Mouse (Mus musculus) lung, postnatal 4 days (tissue): ENCODE measurements around the gene Prickle4.
A peak's percentile ranks its signal among the peaks of the same experiment; 100 is the strongest.

Experiments used
- DNase-seq, 2 experiments: peaks; one replicate each; pipeline ENCODE4 v3.0.0; 2021

Prickle4 gene

DNA sequence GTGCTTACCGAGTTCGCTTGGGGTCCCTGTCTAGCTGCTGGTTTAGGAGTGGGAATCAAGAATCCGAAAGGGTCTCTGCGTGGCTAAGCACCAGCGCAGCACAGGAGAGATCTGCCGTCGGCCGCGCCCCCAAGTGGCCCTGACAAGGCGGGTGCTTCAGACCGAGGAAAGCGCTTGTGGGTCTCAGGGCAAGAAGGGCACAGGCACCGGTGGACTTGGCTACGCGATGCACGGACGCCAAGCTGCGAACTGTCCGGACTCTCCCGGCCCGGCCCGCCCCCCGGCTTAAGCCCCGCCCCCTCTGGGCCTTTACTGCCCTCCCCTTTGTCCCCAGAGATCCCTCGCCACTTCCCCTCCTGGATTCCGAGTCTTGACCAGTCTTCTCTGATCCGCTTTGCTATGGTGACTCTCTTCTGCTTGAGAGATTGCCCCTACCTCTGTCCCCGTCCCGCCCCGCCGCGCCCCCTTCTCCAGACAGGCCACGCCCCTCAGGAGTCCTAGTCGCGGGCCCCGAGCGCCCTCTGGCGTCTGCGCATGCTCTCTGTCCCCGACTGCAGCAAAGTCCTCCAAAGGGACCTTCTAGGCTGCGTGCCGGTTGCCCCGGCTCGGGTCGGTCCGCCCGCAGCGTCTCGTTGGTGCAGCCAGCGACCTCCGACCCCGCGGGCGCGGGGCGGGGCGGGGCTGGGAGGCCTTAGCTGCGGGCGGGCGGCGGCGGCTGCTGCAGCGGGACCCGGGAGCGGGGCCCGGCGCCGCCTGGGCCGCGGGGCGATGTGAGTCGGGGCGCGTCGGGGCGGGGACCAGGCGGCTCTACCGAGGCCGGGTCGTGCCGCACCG lies at the start of gene Prickle4:
Prickle4 (minus strand) TSS at position 234 of the 834 bp plus-strand sequence.
- DNase-seq, result peak; percentile 98

DNA sequence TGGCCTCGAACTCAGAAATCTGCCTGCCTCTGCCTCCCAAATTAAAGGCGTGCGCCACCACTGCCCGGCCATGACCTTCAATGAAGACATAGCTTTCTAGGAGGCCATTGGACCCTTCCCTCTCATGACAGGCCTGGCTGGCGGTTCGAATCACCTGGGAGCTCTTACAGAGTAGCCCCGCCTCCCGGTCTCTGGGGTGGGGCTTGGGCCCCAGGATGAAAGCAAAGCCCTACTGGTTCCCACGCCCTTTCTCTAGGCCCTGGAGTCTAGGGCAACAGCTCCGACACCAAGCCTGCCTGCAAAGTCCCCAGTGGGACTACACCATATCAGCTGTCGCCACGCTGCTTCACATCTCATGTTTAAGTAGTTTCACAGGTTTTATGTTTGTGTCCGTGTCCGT lies 49.5 kb upstream of the Prickle4 start:
- no peak for DNase-seq

DNA sequence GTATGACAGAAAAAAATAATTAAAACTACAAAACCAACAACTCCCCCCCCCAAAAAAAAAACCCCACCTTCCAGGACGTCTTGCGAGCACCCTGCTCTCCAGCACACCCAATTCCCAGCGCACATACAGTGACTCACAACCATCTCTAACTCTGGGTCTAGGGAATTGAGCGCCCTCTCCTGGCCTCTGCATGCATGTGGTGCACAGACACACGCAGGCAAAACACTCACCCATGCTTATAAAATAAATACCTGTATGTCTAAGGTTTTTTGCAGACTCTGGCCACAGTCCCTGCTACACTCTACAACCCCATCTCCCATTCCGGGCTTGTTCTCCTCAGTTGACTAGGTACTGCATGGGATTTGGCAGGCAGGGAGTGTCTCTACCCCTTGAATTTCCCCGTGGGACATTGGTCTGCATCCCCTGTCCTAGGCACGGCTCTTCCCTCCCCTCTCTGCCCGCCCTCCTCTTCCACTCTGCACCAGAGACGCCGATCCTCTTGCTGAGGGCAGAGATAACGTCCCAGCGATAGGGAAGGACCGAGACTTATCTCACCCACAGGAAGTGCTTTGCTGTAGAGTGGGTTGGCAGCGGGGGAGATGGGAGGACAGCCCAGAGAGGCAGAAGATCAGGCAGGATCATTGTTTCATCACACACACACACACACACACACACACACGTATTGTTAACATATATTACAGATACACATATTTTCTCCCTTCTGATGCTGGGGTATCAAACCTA lies 48.6 kb upstream of the Prickle4 start:
- no peak for DNase-seq

DNA sequence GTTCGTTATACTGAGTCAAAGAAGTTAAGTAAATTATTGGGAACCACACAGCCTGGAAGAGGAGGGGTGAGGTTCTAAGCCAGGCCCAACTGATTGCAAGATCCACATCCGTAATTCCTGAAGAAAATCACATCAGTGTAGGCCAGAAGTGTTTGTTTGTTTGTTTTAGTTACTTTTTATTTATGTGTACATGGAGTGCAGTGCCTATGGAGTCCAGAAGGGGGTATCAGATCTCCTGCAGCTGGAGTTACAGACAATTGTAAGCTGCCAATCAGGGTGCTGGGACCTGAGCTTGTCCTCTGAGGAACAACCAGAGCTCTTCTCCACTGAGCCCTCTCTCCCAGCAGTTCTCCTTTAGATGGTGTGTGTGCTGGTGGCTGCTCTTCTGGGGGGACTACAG lies 45.6 kb upstream of the Prickle4 start:
- DNase-seq, result no peak

DNA sequence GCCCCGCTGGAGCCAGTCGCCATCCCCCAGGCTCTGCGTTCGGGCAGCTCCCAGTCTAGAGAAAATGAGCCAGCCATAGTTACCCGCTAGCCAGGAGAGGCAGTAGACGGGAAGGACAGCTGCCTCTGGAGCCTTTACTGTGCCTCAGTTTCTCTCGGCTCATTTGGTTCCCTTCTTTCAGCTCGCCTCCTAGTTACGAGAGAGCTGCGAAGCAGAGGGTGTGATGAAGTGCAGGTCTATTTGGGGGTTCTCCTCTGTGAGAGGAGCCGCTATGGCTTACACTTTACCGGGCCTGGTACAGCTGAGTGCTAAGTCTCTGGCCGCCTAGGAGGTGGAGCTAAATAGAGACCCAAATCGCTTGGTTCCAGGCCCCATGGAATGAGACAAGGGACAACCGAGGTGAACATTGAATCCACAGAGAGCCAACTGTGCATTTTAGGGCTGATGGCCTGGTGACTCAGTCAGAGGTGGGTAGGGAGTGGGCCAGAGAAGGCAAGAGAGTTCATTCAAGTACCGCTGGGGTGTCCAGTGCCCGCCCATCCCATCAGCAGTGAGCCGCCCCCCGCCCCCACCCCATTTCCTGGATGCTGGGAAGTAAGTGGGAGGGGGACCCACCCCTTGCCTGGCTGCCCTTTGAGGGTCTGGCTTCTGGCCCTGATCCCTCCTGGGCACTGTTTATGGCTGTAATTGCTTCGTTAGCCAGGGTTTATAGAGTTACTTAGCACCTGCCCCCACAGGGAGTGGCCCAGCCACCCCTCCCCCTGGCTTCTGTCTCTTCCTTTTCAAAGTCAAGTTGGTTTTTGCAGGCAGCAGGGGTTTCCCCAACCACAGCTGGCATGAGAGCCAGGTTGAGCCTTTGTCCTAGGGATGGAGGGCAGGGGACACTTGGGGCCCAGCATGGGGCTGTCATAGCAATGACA lies 44.6 kb upstream of the Prickle4 start:
- DNase-seq, result peak; percentile 36 to 44

- DNase-seq, result peak; percentile 70 to 78
Observed at GRCm38 (mm10) chr17:47738066-47738878, 43.7 kb upstream of the Prickle4 start.

DNA sequence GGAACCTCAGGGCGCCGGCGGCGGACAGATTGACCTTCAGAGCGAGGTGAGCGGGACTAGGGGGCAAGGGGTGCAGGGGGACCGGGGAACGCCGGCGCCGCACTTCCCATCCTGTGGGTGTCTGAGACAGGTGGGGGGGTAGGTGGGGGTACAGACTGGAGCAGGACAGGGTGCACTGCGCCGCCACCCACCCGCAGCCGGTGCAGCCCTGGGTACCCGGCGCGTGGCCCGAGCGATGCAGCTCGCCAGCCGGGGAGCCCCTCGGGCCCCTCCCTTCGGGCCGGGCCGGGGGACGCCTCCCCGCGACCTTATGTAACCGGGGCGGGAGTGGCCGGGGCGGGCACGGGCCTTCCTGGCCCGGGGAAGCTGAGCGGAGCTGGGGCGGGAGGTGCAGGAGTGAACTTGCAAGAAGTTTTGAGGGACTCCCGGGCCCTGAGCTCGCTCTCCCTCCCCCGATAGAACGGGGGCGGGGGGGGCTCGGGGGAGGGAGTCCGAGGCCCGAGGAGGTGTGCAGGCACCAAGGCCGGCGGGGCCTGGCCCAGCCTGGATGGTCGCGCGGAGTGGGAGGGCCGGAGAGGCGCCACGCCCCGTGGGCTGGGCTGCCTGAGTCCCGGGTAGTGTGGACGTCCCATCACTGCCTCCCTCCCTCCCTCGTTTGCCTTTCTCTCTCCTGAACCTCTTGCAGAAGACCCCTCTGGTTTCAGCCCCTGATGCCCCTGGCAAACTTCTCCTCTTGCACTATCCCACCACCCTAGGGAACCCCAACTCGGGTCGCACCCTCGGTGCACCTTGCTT lies 42.9 kb upstream of the Prickle4 start:
- DNase-seq, result peak; percentile 92 to 95

DNA sequence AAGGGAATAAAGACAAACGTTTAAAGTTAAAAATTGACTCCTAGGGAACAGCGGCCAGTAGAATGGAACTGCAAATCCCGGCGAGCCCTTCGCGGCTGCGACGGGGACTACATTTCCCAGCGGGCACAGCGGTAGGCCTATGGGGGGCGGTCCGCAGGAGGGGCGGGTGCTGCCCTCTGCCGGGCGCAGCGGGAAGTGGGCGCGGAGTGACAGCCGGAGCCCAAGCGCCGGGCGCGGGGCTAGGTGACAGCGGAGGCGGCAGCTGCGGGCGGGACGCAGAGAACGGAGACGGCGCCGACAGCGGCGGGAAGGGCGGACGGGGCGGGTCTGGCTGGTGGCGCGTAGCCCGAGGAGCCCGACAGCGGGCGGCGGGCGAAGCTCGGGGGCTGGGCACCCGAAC lies 42.3 kb upstream of the Prickle4 start, which contains the start of gene Tfeb:
Tfeb (plus strand) TSS at position 175 of the 400 bp plus-strand sequence.
- peak; percentile 97 to 98 for DNase-seq

DNA sequence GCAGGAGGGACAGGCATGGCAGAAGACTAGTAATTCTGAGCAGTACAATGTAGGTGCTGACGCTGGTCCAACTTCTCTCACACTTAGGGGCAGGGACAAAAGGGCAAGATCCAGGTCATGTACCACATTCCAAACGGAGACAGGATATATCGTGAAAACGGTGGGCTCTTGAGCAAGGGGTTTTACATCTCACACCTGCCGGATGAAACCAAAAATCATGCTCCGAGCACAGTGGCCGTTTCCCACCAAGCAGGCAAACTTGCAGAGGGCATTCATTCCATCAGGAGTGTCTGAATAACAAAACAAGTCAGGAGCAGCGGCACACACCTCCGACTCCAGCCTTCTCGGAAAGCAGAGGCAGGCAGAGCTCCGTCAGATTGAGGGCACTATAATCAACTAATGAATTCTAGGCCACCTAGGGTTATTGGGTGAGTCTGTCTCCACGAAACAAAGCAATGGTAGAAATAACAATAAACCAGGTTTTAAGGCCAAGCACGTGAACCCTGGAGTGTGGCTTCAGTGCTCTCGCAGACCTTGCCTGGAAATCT lies 41.1 kb upstream of the Prickle4 start:
- no peak for DNase-seq

DNA sequence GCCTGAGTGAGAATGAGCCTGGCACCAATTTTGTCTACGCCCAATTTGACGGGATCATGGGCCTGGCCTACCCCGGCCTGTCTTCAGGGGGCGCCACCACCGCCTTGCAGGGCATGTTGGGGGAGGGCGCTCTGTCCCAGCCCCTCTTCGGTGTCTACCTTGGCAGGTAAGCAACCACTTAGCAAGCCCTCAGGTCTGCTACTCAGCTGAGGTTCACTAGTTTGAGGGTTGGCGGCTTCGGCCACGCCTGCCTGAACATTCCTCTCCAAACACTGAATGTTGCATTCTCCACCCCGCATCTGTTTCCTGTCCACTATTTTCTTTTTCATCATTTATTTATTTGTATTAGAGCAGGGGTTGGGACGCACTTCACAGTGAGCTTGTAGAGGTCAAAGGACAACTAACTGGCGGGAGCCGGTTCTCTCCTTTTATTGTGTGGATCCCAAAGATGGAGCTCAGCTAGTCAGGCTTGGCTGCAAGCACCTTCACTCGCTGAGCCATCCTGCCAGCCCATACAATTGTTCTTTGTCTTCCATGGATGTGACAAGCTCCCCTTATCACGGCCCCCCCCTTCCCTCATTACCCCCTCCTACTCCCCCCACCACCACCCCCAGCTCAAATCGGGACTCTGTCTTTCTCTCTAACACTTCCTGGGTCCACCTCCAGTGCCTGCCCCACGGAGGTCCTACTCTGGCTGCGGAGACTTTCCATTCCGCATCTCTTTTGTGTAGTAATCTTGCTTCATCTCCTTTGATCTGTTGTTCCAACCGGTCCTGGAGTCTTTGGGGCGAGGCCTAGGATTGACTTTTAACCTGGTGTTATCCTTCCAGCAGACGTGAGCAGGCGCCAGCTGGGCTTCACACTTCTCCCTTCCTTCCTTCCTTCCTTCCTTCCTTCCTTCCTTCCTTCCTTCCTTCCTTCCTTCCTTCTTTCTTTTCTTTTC lies 36.4 kb upstream of the Prickle4 start:
- peak; percentile 66 to 75 for DNase-seq

GRCm38 (mm10) chr17:47726566-47726965 lies 32.0 kb upstream of the Prickle4 start, which contains the start of gene Pgc:
TSS of gene Pgc (plus strand) at chr17:47726842.
- peak in 1 of 2 experiments; percentile 51 for DNase-seq

GRCm38 (mm10) chr17:47721183-47721582 lies 26.6 kb upstream of the Prickle4 start:
- no peak for DNase-seq

DNA sequence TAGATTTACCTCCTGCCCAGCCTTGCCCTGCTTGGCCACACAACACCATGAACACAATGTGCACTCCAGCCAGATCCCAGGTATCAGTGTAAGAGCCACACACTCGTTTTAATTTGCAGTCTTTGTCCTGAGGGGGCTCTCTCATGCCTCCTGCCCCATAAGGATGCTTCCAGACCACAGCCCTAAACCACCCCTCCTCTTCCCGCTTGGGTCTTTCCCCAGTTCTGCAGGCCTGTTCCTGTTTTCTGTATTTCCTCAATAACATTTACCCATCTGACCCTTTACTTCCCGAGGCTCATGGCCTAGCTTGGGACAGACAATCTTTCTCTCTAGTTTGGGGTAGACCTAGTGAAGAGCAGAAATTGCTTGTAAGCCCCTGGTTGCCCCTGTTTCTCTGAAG lies 20.5 kb upstream of the Prickle4 start:
- no peak for DNase-seq

DNA sequence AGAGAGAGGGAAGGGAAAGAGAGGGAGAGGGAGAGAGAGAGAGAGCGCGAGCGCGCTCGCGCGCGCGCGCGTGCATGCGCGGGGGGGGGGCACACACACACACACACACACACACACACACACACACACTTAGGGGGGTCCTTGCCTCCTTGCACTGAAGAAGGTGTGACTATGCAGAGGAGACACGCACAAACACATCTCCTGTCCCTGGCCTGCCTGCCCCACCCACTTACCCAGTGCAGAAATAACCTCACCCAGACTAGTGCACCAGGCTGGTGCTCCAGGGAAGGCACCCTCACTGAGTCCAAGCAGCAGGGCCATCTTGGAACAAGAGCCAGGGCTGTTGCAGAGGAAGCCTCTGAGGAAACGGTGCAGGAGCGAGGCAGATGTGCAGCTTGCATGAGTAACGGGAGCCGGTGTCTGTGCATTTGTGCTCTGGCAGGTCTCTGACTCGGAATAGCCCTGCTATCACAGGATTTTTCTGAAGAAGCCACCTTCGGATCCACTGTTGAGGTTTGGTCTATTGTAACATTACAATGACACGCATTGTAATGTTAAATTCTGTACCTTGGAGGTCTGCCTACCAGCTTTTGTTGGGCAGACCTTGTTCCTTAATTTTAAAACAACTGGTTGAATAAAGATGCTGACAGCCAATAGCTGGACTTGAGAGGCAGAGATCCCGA lies 18.5 kb upstream of the Prickle4 start:
- no peak for DNase-seq

GRCm38 (mm10) chr17:47711883-47712282 lies 17.3 kb upstream of the Prickle4 start:
- no peak for DNase-seq

DNA sequence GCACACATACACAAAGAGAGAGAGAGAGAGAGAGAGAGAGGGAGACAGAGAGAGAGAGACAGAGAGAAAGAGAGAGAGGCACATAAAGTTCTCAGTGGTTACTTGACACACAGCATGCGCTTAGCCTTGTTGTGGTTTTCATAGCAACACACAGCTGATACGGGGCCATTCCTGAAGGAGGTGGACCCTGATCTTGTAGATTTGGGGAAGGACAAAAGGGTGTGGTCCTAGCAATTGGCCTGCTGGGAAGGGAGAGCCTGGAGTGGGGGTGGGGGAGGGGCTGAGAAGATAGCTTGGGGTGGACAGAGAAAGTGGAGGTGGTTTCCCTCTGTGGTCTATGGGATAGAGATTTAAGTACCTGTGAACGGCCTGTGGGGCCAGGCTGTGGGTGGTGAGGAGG lies 15.5 kb upstream of the Prickle4 start:
- no peak for DNase-seq

DNA sequence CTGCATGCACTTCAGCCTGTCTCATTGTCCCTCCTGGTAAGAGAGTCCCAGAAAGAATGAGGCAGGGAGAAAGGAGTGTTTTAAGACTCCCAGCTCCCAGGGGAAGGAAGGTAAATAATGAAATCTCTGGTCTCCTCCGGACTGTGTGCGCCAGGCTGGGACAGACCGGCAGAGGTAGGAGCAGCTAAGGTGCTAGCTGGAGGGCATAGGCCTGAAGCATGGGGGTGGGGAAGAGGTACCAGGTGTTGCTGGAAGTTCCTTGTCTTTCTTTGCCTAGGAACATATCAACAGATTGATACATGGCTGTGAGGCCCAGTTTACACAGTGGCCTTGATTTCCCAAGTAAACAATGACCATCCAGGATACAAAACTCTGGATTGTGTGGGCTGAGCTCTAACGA lies 14.4 kb upstream of the Prickle4 start:
- no peak for DNase-seq

DNA sequence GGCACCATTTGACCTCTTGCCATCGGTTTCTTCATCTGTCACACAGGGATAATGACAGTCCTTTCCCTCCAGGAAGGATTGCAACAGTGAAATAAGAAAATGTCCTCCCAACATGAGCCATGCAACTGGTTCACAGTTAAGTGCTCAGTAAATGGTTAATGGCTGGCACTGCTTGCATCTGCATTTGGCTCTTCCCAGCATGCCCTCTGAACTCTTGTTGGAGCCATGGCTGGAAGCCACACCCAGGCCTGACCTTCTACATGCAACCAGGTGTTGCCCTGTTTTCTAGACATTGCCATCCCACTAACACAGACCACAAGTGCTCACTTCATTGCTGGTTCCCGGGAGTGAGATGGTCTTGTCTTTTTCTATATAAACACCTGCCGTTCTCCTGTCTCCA lies 13.4 kb upstream of the Prickle4 start:
- no peak for DNase-seq

GRCm38 (mm10) chr17:47706196-47706595 lies 11.7 kb upstream of the Prickle4 start:
- peak; percentile 39 to 67 for DNase-seq
